Comparison of ENCODE assay signal across 29 mouse cellular contexts in genomic region chr7:37737191-37737590, GRCm38 (mm10). TPM values are rescaled to one million over a fixed set of nuclear protein-coding genes. Genes with fewer than 3 reads are reported as not detected.
DNase-seq lines count a peak whose midpoint lies in the region; ATAC-seq lines count a peak whose summit lies in the region.
"Had no signal": no experiment of that assay in that cellular context is flagged by ENCODE, and none has a peak within 500 bp of the region (broad histone marks: within the 10 kb centered on the region; RNA-seq: fewer than 3 reads in every experiment).

No protein-coding gene starts in this region.

- no peaks in the 10 kb centered on the region for H3K27me3 ChIP-seq in forebrain, embryonic 10.5 days (ENCODE audit: poor library complexity, severe bottlenecking)
- H3K27me3 ChIP-seq in forebrain, embryonic 11.5 days (ENCODE audit: control insufficient read depth, insufficient read depth, low read length), result no peaks in the 10 kb centered on the region
- H3K27me3 ChIP-seq in hindbrain, embryonic 10.5 days (ENCODE audit: insufficient read depth, poor library complexity, severe bottlenecking), result peaks cover 3% of the 10 kb centered on the region
- no peaks in the 10 kb centered on the region for H3K27me3 ChIP-seq in hindbrain, embryonic 14.5 days (ENCODE audit: control insufficient read depth, insufficient read depth, low read length)
- no peaks in the 10 kb centered on the region for H3K27me3 ChIP-seq in midbrain, embryonic 12.5 days
- H3K27me3 ChIP-seq in midbrain, embryonic 16.5 days (ENCODE audit: control insufficient read depth, insufficient read depth, low read depth, low read length), result no peaks in the 10 kb centered on the region
- H3K27me3 ChIP-seq: embryonic facial prominence, embryonic 15.5 days; intestine, embryonic 15.5 days; limb, embryonic 15.5 days; liver, embryonic 13.5 days; Patski had no signal

- peak overlapping the region; percentile 51; the same call in 1 of the 2 replicates for H3K27ac ChIP-seq in forebrain, embryonic 10.5 days
- H3K27ac ChIP-seq in forebrain, embryonic 11.5 days (ENCODE audit: low read depth, low read length), result no peak overlapping the region
- peak overlapping the region; percentile 66 for H3K27ac ChIP-seq in hindbrain, embryonic 10.5 days
- no peak overlapping the region for H3K27ac ChIP-seq in hindbrain, embryonic 14.5 days
- H3K27ac ChIP-seq in midbrain, embryonic 12.5 days (replicated peaks), result no peak overlapping the region; the same call in 1 of the 2 replicates
- no peak overlapping the region for H3K27ac ChIP-seq in midbrain, embryonic 16.5 days (ENCODE audit: low read length)
- H3K27ac ChIP-seq: embryonic facial prominence, embryonic 15.5 days; hindbrain, postnatal 0 days; intestine, embryonic 15.5 days; kidney, postnatal 0 days; limb, embryonic 10.5 days; limb, embryonic 15.5 days; liver, embryonic 13.5 days had no signal

- H3K9ac ChIP-seq in forebrain, embryonic 11.5 days (ENCODE audit: low read length), result no peak overlapping the region
- H3K9ac ChIP-seq in hindbrain, embryonic 14.5 days, result no peak overlapping the region
- no peak overlapping the region for H3K9ac ChIP-seq in midbrain, embryonic 12.5 days (replicated peaks)
- H3K9ac ChIP-seq in midbrain, embryonic 16.5 days (ENCODE audit: low read depth, low read length), result no peak overlapping the region
- H3K9ac ChIP-seq: embryonic facial prominence, embryonic 15.5 days; heart, embryonic 12.5 days; intestine, embryonic 15.5 days; limb, embryonic 15.5 days; liver, embryonic 13.5 days had no signal

- no peak for ATAC-seq in forebrain, embryonic 11.5 days (replicated peaks; ENCODE audit: low FRiP score)
- ATAC-seq in hindbrain, embryonic 14.5 days (ENCODE audit: low FRiP score), result no peak
- peak; percentile 48; the same call in 1 of the 2 replicates for ATAC-seq in midbrain, embryonic 12.5 days (ENCODE audit: low FRiP score, low read depth)
- no peak for ATAC-seq in midbrain, embryonic 16.5 days
- ATAC-seq: hindbrain, postnatal 0 days; intestine, embryonic 15.5 days; lung, postnatal 0 days; Patski had no signal

- no peak overlapping the region for H3K4me3 ChIP-seq in forebrain, embryonic 10.5 days
- no peak overlapping the region for H3K4me3 ChIP-seq in forebrain, embryonic 11.5 days (ENCODE audit: low read depth, low read length)
- H3K4me3 ChIP-seq in hindbrain, embryonic 10.5 days, result no peak overlapping the region; the same call in 1 of the 2 replicates
- H3K4me3 ChIP-seq in hindbrain, embryonic 14.5 days (replicated peaks; ENCODE audit: low read length), result no peak overlapping the region
- no peak overlapping the region for H3K4me3 ChIP-seq in midbrain, embryonic 12.5 days
- H3K4me3 ChIP-seq in midbrain, embryonic 16.5 days (ENCODE audit: low read depth, low read length), result no peak overlapping the region
- H3K4me3 ChIP-seq: embryonic facial prominence, embryonic 15.5 days; heart, embryonic 12.5 days; intestine, embryonic 15.5 days; limb, embryonic 10.5 days; limb, embryonic 15.5 days; liver, embryonic 13.5 days had no signal

- peaks cover 8% of the 10 kb centered on the region; the same call in 1 of the 2 replicates for H3K9me3 ChIP-seq in forebrain, embryonic 10.5 days
- no peaks in the 10 kb centered on the region for H3K9me3 ChIP-seq in forebrain, embryonic 11.5 days (ENCODE audit: control insufficient read depth, low read length)
- peaks cover 4% of the 10 kb centered on the region; the same call in 1 of the 2 replicates for H3K9me3 ChIP-seq in hindbrain, embryonic 10.5 days
- H3K9me3 ChIP-seq in hindbrain, embryonic 14.5 days (ENCODE audit: control insufficient read depth, low read length), result no peaks in the 10 kb centered on the region
- 0 out of 2 replicates have a peak, but pooled peaks cover 4% of the 10 kb centered on the region for H3K9me3 ChIP-seq in midbrain, embryonic 12.5 days
- no peaks in the 10 kb centered on the region for H3K9me3 ChIP-seq in midbrain, embryonic 16.5 days (replicated peaks; ENCODE audit: control insufficient read depth, low read length, poor library complexity, severe bottlenecking)
- H3K9me3 ChIP-seq: embryonic facial prominence, embryonic 15.5 days; heart, embryonic 12.5 days; intestine, embryonic 15.5 days; limb, embryonic 10.5 days; limb, embryonic 15.5 days; liver, embryonic 13.5 days had no signal

- H3K36me3 ChIP-seq in forebrain, embryonic 10.5 days (replicated peaks), result peaks cover 10% of the 10 kb centered on the region
- no peaks in the 10 kb centered on the region for H3K36me3 ChIP-seq in forebrain, embryonic 11.5 days (ENCODE audit: control insufficient read depth, insufficient read depth, low read length)
- peaks cover 17% of the 10 kb centered on the region for H3K36me3 ChIP-seq in hindbrain, embryonic 10.5 days
- H3K36me3 ChIP-seq in hindbrain, embryonic 14.5 days (replicated peaks; ENCODE audit: control insufficient read depth, insufficient read depth), result no peaks in the 10 kb centered on the region
- H3K36me3 ChIP-seq in midbrain, embryonic 12.5 days, result 0 out of 2 replicates have a peak, but pooled peaks cover 5% of the 10 kb centered on the region
- H3K36me3 ChIP-seq in midbrain, embryonic 16.5 days (ENCODE audit: control insufficient read depth, insufficient read depth, low read length), result no peaks in the 10 kb centered on the region
- H3K36me3 ChIP-seq: embryonic facial prominence, embryonic 15.5 days; G1E; heart, embryonic 12.5 days; intestine, embryonic 15.5 days; limb, embryonic 10.5 days; limb, embryonic 15.5 days; liver, embryonic 13.5 days had no signal

- no peak overlapping the region for H3K4me2 ChIP-seq in forebrain, embryonic 11.5 days (ENCODE audit: low read depth, low read length, severe bottlenecking)
- no peak overlapping the region for H3K4me2 ChIP-seq in hindbrain, embryonic 14.5 days (replicated peaks)
- 0 out of 2 replicates have a peak overlapping the region, but pooled peaks have one; percentile 7 for H3K4me2 ChIP-seq in midbrain, embryonic 12.5 days (replicated peaks)
- no peak overlapping the region for H3K4me2 ChIP-seq in midbrain, embryonic 16.5 days (ENCODE audit: low read length)
- H3K4me2 ChIP-seq: embryonic facial prominence, embryonic 15.5 days; heart, embryonic 12.5 days; intestine, embryonic 15.5 days; limb, embryonic 15.5 days; liver, embryonic 13.5 days had no signal

- no peak for DNase-seq in forebrain, embryonic 10.5 days (ENCODE audit: extremely low spot score, low spot score)
- DNase-seq in forebrain, embryonic 11.5 days (ENCODE audit: low spot score), result no peak
- DNase-seq in hindbrain, embryonic 10.5 days (ENCODE audit: low spot score), result no peak
- no peak for DNase-seq in hindbrain, embryonic 14.5 days (ENCODE audit: low spot score)
- DNase-seq in retina, embryonic 14.5 days (ENCODE audit: low spot score), result peak; percentile 60
- no peak for DNase-seq in right cerebral cortex, postnatal 10 days (ENCODE audit: low spot score in 2 of 2)
- DNase-seq: adrenal gland, postnatal 25 days; cerebellum, adult 11-12 months; cerebellum, adult 9-11 months; gastrocnemius, postnatal 10 days; heart, postnatal 4 days; kidney, adult 8-10 months; kidney, postnatal 4 days; liver, embryonic 13.5 days; lung, adult 18-20 months; lung, postnatal 4 days; thymus, postnatal 14 days had no signal

- WGBS in forebrain, embryonic 10.5 days, result 43% methylated on average over 8 of the region's 8 CpGs
- WGBS in forebrain, embryonic 11.5 days, result 23% methylated on average over 8 of the region's 8 CpGs
- WGBS in hindbrain, embryonic 10.5 days, result 41% methylated on average over 8 of the region's 8 CpGs
- WGBS in hindbrain, embryonic 14.5 days, result 16% methylated on average over 8 of the region's 8 CpGs
- 16% methylated on average over 8 of the region's 8 CpGs for WGBS in midbrain, embryonic 12.5 days
- 12% methylated on average over 8 of the region's 8 CpGs for WGBS in midbrain, embryonic 16.5 days

- peaks cover 81% of the 10 kb centered on the region for H3K4me1 ChIP-seq in forebrain, embryonic 10.5 days
- peaks cover 19% of the 10 kb centered on the region for H3K4me1 ChIP-seq in forebrain, embryonic 11.5 days (replicated peaks; ENCODE audit: control insufficient read depth, insufficient read depth, low read length)
- peaks cover 89% of the 10 kb centered on the region for H3K4me1 ChIP-seq in hindbrain, embryonic 10.5 days (replicated peaks)
- H3K4me1 ChIP-seq in hindbrain, embryonic 14.5 days (replicated peaks; ENCODE audit: control insufficient read depth, insufficient read depth, low read length), result peaks cover 34% of the 10 kb centered on the region
- H3K4me1 ChIP-seq in midbrain, embryonic 12.5 days, result peaks cover 54% of the 10 kb centered on the region
- H3K4me1 ChIP-seq in midbrain, embryonic 16.5 days (ENCODE audit: control insufficient read depth, insufficient read depth, low read length), result peaks cover 17% of the 10 kb centered on the region
- H3K4me1 ChIP-seq: embryonic facial prominence, embryonic 15.5 days; limb, embryonic 15.5 days; liver, embryonic 13.5 days had no signal

RNA-seq across cellular contexts. Expression of gene Zfp536, which starts 36.2 kb away (rescaled TPM):
- 30.5 and 31.5 TPM in 2 replicates for polyA plus RNA-seq in forebrain, embryonic 10.5 days (2016; fragmentation: Nextera tagmentation; extraction: Ambion mirVana)
- polyA plus RNA-seq in forebrain, embryonic 11.5 days (2014; fragmentation: Nextera tagmentation; extraction: Ambion mirVana), result 34.4 and 41.8 TPM in 2 replicates
- 32.2 and 40.7 TPM in 2 replicates for polyA plus RNA-seq in hindbrain, embryonic 10.5 days (2016; fragmentation: Nextera tagmentation; extraction: Ambion mirVana)
- polyA plus RNA-seq in hindbrain, embryonic 14.5 days (2014; fragmentation: Nextera tagmentation; extraction: Ambion mirVana), result 35.6 and 43.0 TPM in 2 replicates
- polyA plus RNA-seq in midbrain, embryonic 12.5 days (2016; fragmentation: Nextera tagmentation; extraction: Ambion mirVana), result 43.5 and 48.9 TPM in 2 replicates
- polyA plus RNA-seq in midbrain, embryonic 16.5 days (2015; fragmentation: Nextera tagmentation; extraction: Ambion mirVana), result 24.4 and 30.5 TPM in 2 replicates
- polyA plus RNA-seq: G1E had no signal

Comparison
In these comparisons a context has a peak if more than half of its experiments do, and no peak if none do; other contexts are left out.
1. H3K27ac ChIP-seq: peak in forebrain, embryonic 10.5 days (single experiment) and hindbrain, embryonic 10.5 days (single experiment); none in forebrain, embryonic 11.5 days (single experiment), hindbrain, embryonic 14.5 days (single experiment), midbrain, embryonic 12.5 days (single experiment) and midbrain, embryonic 16.5 days (single experiment).